Mouse (Mus musculus): Measurements from ENCODE around the gene Gm13420. TPM values are rescaled to one million over a fixed set of nuclear protein-coding genes. Genes with fewer than 3 reads are reported as not detected.
"Not testable (repeated sequence)": the region's sequence is repeated elsewhere in the genome, so short reads cannot be mapped to it uniquely, and the experiment has no call there.

Gene Gm13420
- polyA plus RNA-seq (2015; fragmentation: Nextera tagmentation; extraction: Ambion mirVana): not detected in 2 replicates

- Histone ChIP-seq H3K9ac (ENCODE audit: low read length) (no peak within 1 kb of the TSS), H3K36me3 (ENCODE audit: control insufficient read depth, insufficient read depth) (no peaks in the 10 kb centered on the region), H3K27ac (ENCODE audit: low read length) (no peak within 1 kb of the TSS), H3K4me2 (ENCODE audit: low read depth, low read length) (peak within 1 kb of the TSS; percentile 15; the same call in 1 of the 2 replicates), H3K4me3 (ENCODE audit: low read length) (peak within 1 kb of the TSS; percentile 11; the same call in 1 of the 2 replicates), H3K4me1 (ENCODE audit: control insufficient read depth, insufficient read depth, low read length) (peaks cover 4% of the 10 kb centered on the region; the same call in 1 of the 2 replicates), H3K9me3 (replicated peaks; ENCODE audit: control insufficient read depth, low read length) (peaks cover 2% of the 10 kb centered on the region; the same call in 1 of the 2 replicates), H3K27me3 (ENCODE audit: control insufficient read depth, insufficient read depth, low read length) (peaks cover 42% of the 10 kb centered on the region)
- WGBS: 9% methylated on average over 28 of the region's 28 CpGs
- ATAC-seq (replicated peaks; ENCODE audit: extremely low read depth, insufficient read depth, low FRiP score): no peak
Measured at GRCm38 (mm10) chr2:29751497-29751896, at the start of gene Gm13420. Gene Gm13420, minus strand, starts transcription at chr2:29751685.

- Histone ChIP-seq H3K4me1 (ENCODE audit: control insufficient read depth, insufficient read depth, low read length) (no peaks in the 10 kb centered on the region), H3K27ac (ENCODE audit: low read length) (no peak overlapping the region), H3K4me2 (ENCODE audit: low read depth, low read length) (no peak overlapping the region), H3K9ac (ENCODE audit: low read length) (no peak overlapping the region), H3K36me3 (ENCODE audit: control insufficient read depth, insufficient read depth) (peaks cover 13% of the 10 kb centered on the region), H3K27me3 (ENCODE audit: control insufficient read depth, insufficient read depth, low read length) (no peaks in the 10 kb centered on the region), H3K9me3 (replicated peaks; ENCODE audit: control insufficient read depth, low read length) (no peaks in the 10 kb centered on the region), H3K4me3 (ENCODE audit: low read length) (no peak overlapping the region)
- ATAC-seq (replicated peaks; ENCODE audit: extremely low read depth, insufficient read depth, low FRiP score): no peak
- WGBS: 89% methylated on average over 2 of the region's 2 CpGs
Measured at GRCm38 (mm10) chr2:29792772-29793487, 41.4 kb upstream of the Gm13420 start.

GRCm38 (mm10) chr2:29787937-29788681, 36.6 kb upstream of the Gm13420 start, which contains the start of gene Trub2:
Gene Trub2, minus strand, starts transcription at chr2:29788502.
- peak; percentile 90 for ATAC-seq (replicated peaks; ENCODE audit: extremely low read depth, insufficient read depth, low FRiP score)
- H3K9me3 ChIP-seq (replicated peaks; ENCODE audit: control insufficient read depth, low read length): no peaks in the 10 kb centered on the region
- peaks cover 8% of the 10 kb centered on the region for H3K4me1 ChIP-seq (ENCODE audit: control insufficient read depth, insufficient read depth, low read length)
- WGBS: under 1% methylated on average over 45 of the region's 45 CpGs
- peak within 1 kb of the TSS; percentile 77 for H3K27ac ChIP-seq (ENCODE audit: low read length)
- no peaks in the 10 kb centered on the region for H3K27me3 ChIP-seq (ENCODE audit: control insufficient read depth, insufficient read depth, low read length)
- H3K4me2 ChIP-seq (ENCODE audit: low read depth, low read length): peak within 1 kb of the TSS; percentile 86
- peak within 1 kb of the TSS; percentile 73 for H3K4me3 ChIP-seq (ENCODE audit: low read length)
- H3K36me3 ChIP-seq (ENCODE audit: control insufficient read depth, insufficient read depth): peaks cover 29% of the 10 kb centered on the region
- peak within 1 kb of the TSS; percentile 76 for H3K9ac ChIP-seq (ENCODE audit: low read length)

GRCm38 (mm10) chr2:29787104-29787917, 35.8 kb upstream of the Gm13420 start, which contains the start of gene Coq4:
Gene Coq4, plus strand, starts transcription at chr2:29787493.
- Histone ChIP-seq H3K27ac (ENCODE audit: low read length) (peak within 1 kb of the TSS; percentile 77), H3K4me1 (ENCODE audit: control insufficient read depth, insufficient read depth, low read length) (peaks cover 8% of the 10 kb centered on the region), H3K9me3 (replicated peaks; ENCODE audit: control insufficient read depth, low read length) (no peaks in the 10 kb centered on the region), H3K27me3 (ENCODE audit: control insufficient read depth, insufficient read depth, low read length) (no peaks in the 10 kb centered on the region), H3K4me2 (ENCODE audit: low read depth, low read length) (peak within 1 kb of the TSS; percentile 86), H3K36me3 (ENCODE audit: control insufficient read depth, insufficient read depth) (peaks cover 37% of the 10 kb centered on the region), H3K4me3 (ENCODE audit: low read length) (peak within 1 kb of the TSS; percentile 73), H3K9ac (ENCODE audit: low read length) (peak within 1 kb of the TSS; percentile 76)
- peak; percentile 85 for ATAC-seq (replicated peaks; ENCODE audit: extremely low read depth, insufficient read depth, low FRiP score)
- WGBS: 2% methylated on average over 31 of the region's 31 CpGs

- peaks cover 8% of the 10 kb centered on the region for H3K4me1 ChIP-seq (ENCODE audit: control insufficient read depth, insufficient read depth, low read length)
- H3K9ac ChIP-seq (ENCODE audit: low read length): no peak overlapping the region
- no peak overlapping the region for H3K27ac ChIP-seq (ENCODE audit: low read length)
- 65% methylated on average over 4 of the region's 4 CpGs for WGBS
- H3K27me3 ChIP-seq (ENCODE audit: control insufficient read depth, insufficient read depth, low read length): no peaks in the 10 kb centered on the region
- H3K36me3 ChIP-seq (ENCODE audit: control insufficient read depth, insufficient read depth): peaks cover 59% of the 10 kb centered on the region
- H3K4me2 ChIP-seq (ENCODE audit: low read depth, low read length): no peak overlapping the region
- peaks cover 6% of the 10 kb centered on the region for H3K9me3 ChIP-seq (replicated peaks; ENCODE audit: control insufficient read depth, low read length)
- no peak overlapping the region for H3K4me3 ChIP-seq (ENCODE audit: low read length)
- no peak for ATAC-seq (replicated peaks; ENCODE audit: extremely low read depth, insufficient read depth, low FRiP score)
Measured at GRCm38 (mm10) chr2:29784290-29784689, 32.8 kb upstream of the Gm13420 start.

GRCm38 (mm10) chr2:29781256-29781655, 29.8 kb upstream of the Gm13420 start:
- H3K9me3 ChIP-seq (replicated peaks; ENCODE audit: control insufficient read depth, low read length); H3K4me2 ChIP-seq (ENCODE audit: low read depth, low read length); H3K9ac ChIP-seq (ENCODE audit: low read length); H3K27ac ChIP-seq (ENCODE audit: low read length); H3K4me3 ChIP-seq (ENCODE audit: low read length); H3K27me3 ChIP-seq (ENCODE audit: control insufficient read depth, insufficient read depth, low read length); ATAC-seq (replicated peaks; ENCODE audit: extremely low read depth, insufficient read depth, low FRiP score); H3K4me1 ChIP-seq (ENCODE audit: control insufficient read depth, insufficient read depth, low read length): not testable (repeated sequence)
- WGBS: 94% methylated on average over 2 of the region's 2 CpGs
- H3K36me3 ChIP-seq (ENCODE audit: control insufficient read depth, insufficient read depth): peaks cover 87% of the 10 kb centered on the region

GRCm38 (mm10) chr2:29773323-29773722, 21.8 kb upstream of the Gm13420 start:
- Histone ChIP-seq H3K4me1 (ENCODE audit: control insufficient read depth, insufficient read depth, low read length) (no peaks in the 10 kb centered on the region), H3K9me3 (replicated peaks; ENCODE audit: control insufficient read depth, low read length) (no peaks in the 10 kb centered on the region), H3K36me3 (ENCODE audit: control insufficient read depth, insufficient read depth) (peaks cover 20% of the 10 kb centered on the region), H3K9ac (ENCODE audit: low read length) (no peak overlapping the region), H3K27me3 (ENCODE audit: control insufficient read depth, insufficient read depth, low read length) (no peaks in the 10 kb centered on the region), H3K27ac (ENCODE audit: low read length) (no peak overlapping the region), H3K4me3 (ENCODE audit: low read length) (no peak overlapping the region), H3K4me2 (ENCODE audit: low read depth, low read length) (no peak overlapping the region)
- 48% methylated on average over 4 of the region's 4 CpGs for WGBS
- ATAC-seq (replicated peaks; ENCODE audit: extremely low read depth, insufficient read depth, low FRiP score): no peak

- WGBS: 63% methylated on average over 8 of the region's 8 CpGs
- H3K27me3 ChIP-seq (ENCODE audit: control insufficient read depth, insufficient read depth, low read length): no peaks in the 10 kb centered on the region
Measured at GRCm38 (mm10) chr2:29771611-29772461, 20.4 kb upstream of the Gm13420 start.

More at GRCm38 (mm10) chr2:29771611-29772461, 20.4 kb upstream of the Gm13420 start:
- no peak for ATAC-seq (replicated peaks; ENCODE audit: extremely low read depth, insufficient read depth, low FRiP score)
- Histone ChIP-seq H3K4me1 (ENCODE audit: control insufficient read depth, insufficient read depth, low read length) (no peaks in the 10 kb centered on the region), H3K36me3 (ENCODE audit: control insufficient read depth, insufficient read depth) (peaks cover 5% of the 10 kb centered on the region), H3K9me3 (replicated peaks; ENCODE audit: control insufficient read depth, low read length) (no peaks in the 10 kb centered on the region), H3K27ac (ENCODE audit: low read length) (no peak overlapping the region), H3K9ac (ENCODE audit: low read length) (no peak overlapping the region), H3K4me2 (ENCODE audit: low read depth, low read length) (no peak overlapping the region), H3K4me3 (ENCODE audit: low read length) (no peak overlapping the region)
